Mouse (Mus musculus): ENCODE data around the gene Ifit2.
A peak's percentile ranks its signal among the peaks of the same experiment; 100 is the strongest.

The Ifit2 gene

DNA sequence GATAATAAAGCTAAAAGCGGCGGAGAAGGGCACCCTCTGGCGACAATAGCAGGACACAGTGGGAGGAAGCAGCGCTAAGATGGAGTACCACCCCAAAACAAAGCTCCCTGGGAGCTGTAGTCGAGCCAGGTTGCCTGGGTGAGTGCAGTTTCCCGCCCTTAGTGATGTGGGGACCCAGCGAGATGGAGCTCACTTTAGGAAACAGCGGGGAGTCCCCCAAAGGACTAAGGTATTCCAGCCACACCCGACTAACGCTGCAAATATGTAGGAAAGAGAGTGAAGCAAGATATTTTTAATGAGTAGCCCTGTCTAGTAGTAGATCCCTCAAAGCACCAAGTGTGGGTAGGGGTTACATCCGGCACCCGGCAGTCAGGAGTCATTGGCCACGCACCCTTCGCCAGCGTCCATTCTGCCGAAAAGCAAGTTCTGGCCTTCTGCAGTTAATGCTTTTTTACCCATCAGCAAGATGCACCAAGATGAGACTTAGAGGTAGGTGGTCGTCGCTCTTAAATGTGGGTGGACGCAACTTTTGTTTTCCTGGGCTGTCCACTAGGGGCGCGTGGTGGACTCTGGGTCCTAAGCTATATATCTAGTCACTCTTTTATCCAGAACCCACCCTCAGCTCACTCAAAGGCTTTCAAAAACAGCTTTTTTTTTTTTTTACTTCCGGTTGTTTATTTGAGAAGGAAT, at the start of gene Ifit2:
Ifit2 (plus strand) TSS at position 161 of the 690 bp plus-strand sequence.
- peak; percentile 94 for DNase-seq (ENCODE audit: low read depth, low spot score)

- DNase-seq (ENCODE audit: low read depth, low spot score): peak; percentile 85
Observed at GRCm38 (mm10) chr19:34500763-34501162, 49.7 kb upstream of the Ifit2 start.

- DNase-seq (ENCODE audit: low read depth, low spot score): no peak
Observed at GRCm38 (mm10) chr19:34505161-34505721, 45.3 kb upstream of the Ifit2 start.

- DNase-seq (ENCODE audit: low read depth, low spot score): no peak
Observed at GRCm38 (mm10) chr19:34510717-34511116, 39.8 kb upstream of the Ifit2 start.

GRCm38 (mm10) chr19:34511528-34511927, 39.0 kb upstream of the Ifit2 start:
- DNase-seq (ENCODE audit: low read depth, low spot score): no peak

DNA sequence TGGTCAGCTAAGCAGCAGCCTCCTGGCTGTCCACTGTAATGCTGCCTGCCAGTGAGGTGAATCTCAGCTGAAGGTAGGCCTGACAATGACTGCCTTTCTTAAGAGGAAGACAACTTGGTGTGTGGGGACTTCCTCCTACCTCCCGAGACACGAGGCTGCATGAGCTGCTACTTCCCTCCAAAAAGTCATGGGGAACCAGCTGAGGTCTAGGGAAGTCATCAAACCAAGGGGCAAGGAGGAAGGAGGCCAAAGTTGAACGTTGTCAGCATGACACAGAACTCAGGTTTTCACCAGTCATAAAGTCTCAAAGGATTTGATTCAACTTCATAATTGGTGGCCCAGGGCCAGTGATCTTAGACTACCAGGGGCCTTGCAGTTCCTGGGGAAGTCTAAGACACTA, 34.8 kb upstream of the Ifit2 start:
- DNase-seq (ENCODE audit: low read depth, low spot score): peak; percentile 42

DNA sequence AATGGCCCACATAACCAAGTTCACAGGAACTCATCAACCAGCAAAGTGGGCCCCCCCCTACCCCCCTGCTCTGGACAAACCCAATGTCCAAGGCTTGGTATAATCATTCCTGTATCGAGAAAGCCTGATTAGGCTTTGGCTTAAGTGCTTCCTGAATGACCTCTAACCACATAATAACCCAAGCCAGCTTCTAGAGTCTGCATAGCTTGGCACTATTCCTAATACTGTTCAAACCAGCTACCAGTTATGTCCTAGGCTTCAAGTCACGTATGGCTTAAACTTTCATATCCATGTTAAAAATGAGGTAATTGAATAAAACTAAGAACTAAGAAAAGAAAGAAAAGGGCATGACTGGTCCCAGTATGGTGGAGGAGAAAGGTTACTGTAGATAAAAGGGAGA, 34.1 kb upstream of the Ifit2 start:
- no peak for DNase-seq (ENCODE audit: low read depth, low spot score)

- DNase-seq (ENCODE audit: low read depth, low spot score): no peak
Observed at GRCm38 (mm10) chr19:34517197-34517596, 33.3 kb upstream of the Ifit2 start.

GRCm38 (mm10) chr19:34517812-34518594, 32.5 kb upstream of the Ifit2 start:
- DNase-seq (ENCODE audit: low read depth, low spot score): peak; percentile 51

DNA sequence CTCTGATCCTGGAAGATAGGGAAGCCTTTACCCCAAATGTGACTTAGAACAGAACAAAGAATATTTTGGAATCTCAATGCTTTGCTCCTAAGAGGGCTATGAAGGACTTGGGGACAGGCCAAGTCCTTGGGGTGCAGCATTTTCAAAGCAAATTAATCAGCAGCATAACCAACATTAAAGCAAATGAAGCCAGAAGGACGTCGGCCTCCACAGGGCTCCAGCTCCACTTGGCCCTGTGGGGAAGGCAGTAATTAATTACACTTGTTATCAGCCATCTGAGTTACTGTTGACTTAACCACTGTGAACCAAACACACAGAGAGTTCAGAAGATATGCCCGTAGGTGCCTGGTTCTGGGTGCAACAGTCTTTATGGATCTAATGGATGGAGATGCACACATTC, 31.7 kb upstream of the Ifit2 start:
- DNase-seq (ENCODE audit: low read depth, low spot score): no peak

GRCm38 (mm10) chr19:34519646-34520045, 30.8 kb upstream of the Ifit2 start:
- DNase-seq (ENCODE audit: low read depth, low spot score): no peak

- no peak for DNase-seq (ENCODE audit: low read depth, low spot score)
Observed at GRCm38 (mm10) chr19:34520051-34520450, 30.4 kb upstream of the Ifit2 start.

DNA sequence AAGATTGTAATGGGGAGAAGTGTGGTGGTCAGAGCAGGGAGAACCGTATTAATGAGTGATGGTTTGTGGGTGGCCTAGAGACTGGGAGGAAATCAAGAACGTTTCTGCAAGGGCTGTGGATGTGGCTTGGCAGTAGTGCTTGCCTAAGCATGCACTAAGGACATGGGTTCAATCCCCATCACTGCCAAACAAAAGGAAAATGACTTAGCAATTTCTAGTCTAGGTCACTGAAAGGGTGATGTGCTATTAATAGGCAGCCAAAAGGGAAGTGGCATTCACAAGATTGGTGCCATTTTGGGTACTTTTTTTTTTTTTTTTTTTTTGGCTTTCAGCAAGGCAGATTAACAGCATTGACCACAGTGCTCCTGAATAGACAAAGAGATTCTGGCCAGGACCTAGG, 29.1 kb upstream of the Ifit2 start:
- no peak for DNase-seq (ENCODE audit: low read depth, low spot score)

GRCm38 (mm10) chr19:34521978-34522377, 28.5 kb upstream of the Ifit2 start:
- no peak for DNase-seq (ENCODE audit: low read depth, low spot score)

DNA sequence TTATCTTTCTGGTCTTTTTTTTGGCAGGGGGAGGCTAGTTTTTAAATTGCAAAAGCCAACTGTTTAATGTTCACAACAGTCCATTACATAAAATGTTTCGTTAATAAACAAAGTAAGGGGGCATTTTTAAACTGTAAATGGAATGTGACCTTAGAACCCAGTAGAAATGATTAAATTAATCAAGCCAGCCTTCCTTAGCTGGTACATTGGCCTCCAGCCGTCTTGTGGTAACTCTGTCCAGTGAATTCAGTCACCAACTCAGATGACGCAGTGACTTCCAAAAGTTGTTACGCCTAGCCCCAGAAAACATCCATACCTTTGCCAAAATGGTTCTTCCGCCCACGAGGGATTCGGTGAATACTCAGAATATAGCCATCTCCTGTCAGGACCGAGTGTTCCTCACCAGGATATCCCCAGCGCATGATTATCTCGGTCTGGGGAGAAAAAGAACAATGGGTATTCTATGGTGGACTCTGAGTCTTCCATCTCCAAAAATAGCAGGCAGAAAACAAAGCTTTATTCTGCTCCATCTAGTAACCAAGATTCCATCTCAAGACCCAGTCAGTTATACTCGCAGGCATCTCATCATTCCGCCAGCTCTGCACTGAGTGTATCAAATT, 27.3 kb upstream of the Ifit2 start:
- peak; percentile 56 for DNase-seq (ENCODE audit: low read depth, low spot score)

DNA sequence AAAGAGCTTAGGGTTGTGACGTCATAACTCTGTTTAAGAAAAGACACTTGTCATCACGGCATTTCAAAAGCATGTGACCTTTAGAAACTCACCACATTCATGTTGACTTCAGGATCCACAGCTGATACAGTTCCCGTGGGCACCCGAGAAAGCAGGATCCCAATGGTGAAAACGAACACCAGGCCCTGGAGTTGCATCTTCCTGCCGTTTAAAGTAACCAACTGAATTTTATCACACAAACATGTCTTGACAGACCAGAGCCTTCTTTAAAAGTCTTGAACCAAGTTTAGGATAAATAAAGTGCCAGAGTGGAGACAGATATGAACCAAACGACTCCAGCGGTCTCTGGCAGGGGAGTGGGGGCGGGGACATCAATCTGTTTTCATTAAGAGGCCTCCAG, 25.8 kb upstream of the Ifit2 start:
- no peak for DNase-seq (ENCODE audit: low read depth, low spot score)

DNA sequence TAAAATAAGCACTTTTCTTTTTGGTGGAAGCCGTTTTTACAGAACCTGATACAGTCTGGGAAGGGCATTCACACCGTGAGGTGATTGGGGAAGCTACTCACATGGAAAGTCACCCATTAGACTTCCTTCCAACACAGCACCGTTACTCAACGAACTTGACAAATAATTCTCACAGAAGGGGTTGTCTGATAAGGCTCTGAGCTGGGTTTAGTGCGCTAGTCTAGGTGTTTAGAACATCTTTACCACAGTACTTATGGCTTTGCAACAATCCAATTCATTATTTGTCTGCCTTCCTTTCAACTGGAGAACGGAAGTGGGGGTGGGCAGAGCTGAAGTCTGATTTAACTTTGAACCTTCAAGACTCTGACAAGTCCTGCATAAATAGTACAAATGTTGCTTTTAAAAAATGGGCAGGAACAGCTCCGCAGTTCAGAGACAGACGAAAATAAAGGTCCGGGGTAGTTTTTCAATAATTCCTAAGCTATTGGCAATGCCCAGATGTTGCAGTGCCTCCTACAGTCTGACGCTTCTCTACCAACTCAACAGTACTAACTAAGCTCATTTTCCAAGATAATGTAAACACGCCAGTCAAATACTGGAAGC, 24.1 kb upstream of the Ifit2 start:
- peak; percentile 41 for DNase-seq (ENCODE audit: low read depth, low spot score)

- DNase-seq (ENCODE audit: low read depth, low spot score): peak; percentile 99
Observed at GRCm38 (mm10) chr19:34526941-34527682, 23.4 kb upstream of the Ifit2 start, which contains the start of gene Lipa. Gene Lipa, minus strand, starts transcription at chr19:34527474.

GRCm38 (mm10) chr19:34532061-34532751, 18.3 kb upstream of the Ifit2 start:
- DNase-seq (ENCODE audit: low read depth, low spot score): no peak

DNA sequence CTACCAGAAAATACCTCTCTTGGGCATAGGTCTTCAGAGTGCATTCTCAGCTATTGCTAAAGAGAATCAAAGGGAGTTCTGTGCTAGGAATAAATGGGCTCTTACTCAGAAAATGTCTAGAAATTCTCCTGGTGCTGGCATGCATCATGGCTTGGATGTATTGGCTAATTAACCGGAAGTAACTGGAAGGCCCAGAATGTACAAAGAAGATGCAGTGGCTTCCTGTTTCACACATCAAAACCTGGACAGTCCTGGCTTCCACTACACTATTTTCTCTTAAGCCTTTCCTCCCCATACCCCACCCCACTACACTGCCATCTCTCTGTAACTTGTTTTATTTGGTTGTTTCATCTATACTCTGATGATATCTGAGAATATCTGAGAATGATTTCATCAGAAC, 11.1 kb upstream of the Ifit2 start:
- no peak for DNase-seq (ENCODE audit: low read depth, low spot score)

GRCm38 (mm10) chr19:34546211-34546610, 4.3 kb upstream of the Ifit2 start:
- DNase-seq (ENCODE audit: low read depth, low spot score): no peak

Measured in brain, adult 2 months (tissue).